Mouse (Mus musculus) forebrain, embryonic 13.5 days (tissue): Measurements from ENCODE around the gene Ints7. TPM values are rescaled to one million over a fixed set of nuclear protein-coding genes. Genes with fewer than 3 reads are reported as not detected.

ENCODE experiments used
- ATAC-seq: fragments of 200-750 bp; cut with Nextera tagmentation; 2 replicates; pipeline ENCODE4 v1.8.0; 2017
- H3K27ac ChIP-seq: fragments of 300-500 bp; sonication (generic); 2 replicates; pipeline ENCODE4 v1.5.1; 2015; ENCODE audit warnings: inconsistent platforms, mild to moderate bottlenecking, moderate library complexity
- H3K27me3 ChIP-seq: fragments of 300-500 bp; sonication (generic); 2 replicates; pipeline ENCODE4 v1.6.1; 2015; ENCODE audit warnings: mild to moderate bottlenecking, inconsistent platforms
- H3K36me3 ChIP-seq: fragments of 300-500 bp; sonication (generic); 2 replicates; pipeline ENCODE4 v1.6.1; 2015; ENCODE audit warnings: mild to moderate bottlenecking, inconsistent platforms; ENCODE audit not compliant: poor library complexity, severe bottlenecking
- H3K4me1 ChIP-seq: fragments of 300-500 bp; sonication (generic); 2 replicates; pipeline ENCODE4 v1.6.1; 2015; ENCODE audit warnings: inconsistent platforms
- H3K4me2 ChIP-seq: fragments of 300-500 bp; sonication (generic); 2 replicates; pipeline ENCODE4 v1.6.1; 2015; ENCODE audit warnings: inconsistent platforms, mild to moderate bottlenecking, moderate library complexity
- H3K4me3 ChIP-seq: fragments of 300-500 bp; sonication (generic); 2 replicates; pipeline ENCODE4 v1.5.1; 2015; ENCODE audit warnings: mild to moderate bottlenecking, inconsistent platforms
- H3K9ac ChIP-seq: fragments of 300-500 bp; sonication (generic); 2 replicates; pipeline ENCODE4 v1.6.1; 2015; ENCODE audit warnings: mild to moderate bottlenecking, inconsistent platforms
- H3K9me3 ChIP-seq: fragments of 300-500 bp; sonication (generic); replicated peaks from 2 replicates; pipeline ENCODE4 v1.6.1; 2016; ENCODE audit warnings: inconsistent platforms
- WGBS: fragments of 180-500 bp; shearing (Covaris S2); methylation state at CpG from one replicate; pipeline ENCODE4 v1.1.7; 2015; 5-methylcytosine and 5-hydroxymethylcytosine counted together
- polyA plus RNA-seq: library from polyadenylated mRNA; unstranded; fragments of >200 nt; fragmentation: Nextera tagmentation; extraction: Ambion mirVana; gene quantifications from 2 replicates; pipeline ENCODE4 v1.2.1, GENCODE M21; 2015

The Ints7 gene
- polyA plus RNA-seq, 1 experiment from 2014 or later, result 57.9 TPM

DNA sequence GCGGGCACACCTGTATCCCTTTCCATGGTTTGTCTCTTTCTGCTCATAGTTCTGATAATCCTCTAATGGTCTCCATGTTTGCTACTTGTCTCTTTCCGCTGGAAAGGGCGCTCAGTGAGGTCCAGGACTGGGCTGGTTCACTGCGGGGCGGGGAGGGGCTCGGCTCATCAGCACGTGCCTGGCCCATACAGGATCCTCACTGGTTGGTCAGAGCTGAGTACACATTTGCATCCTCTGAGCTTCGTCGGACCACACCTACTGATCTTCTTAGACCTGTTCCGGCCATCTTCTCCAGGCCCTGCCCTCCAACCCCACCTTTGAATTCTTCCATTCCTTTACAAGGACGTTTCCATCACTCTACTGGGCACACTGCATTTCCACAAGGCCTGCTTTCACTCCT is 90.9 kb downstream of the Ints7 start:
- ATAC-seq, result no peak
- H3K4me2 ChIP-seq, result no peak overlapping the region

DNA sequence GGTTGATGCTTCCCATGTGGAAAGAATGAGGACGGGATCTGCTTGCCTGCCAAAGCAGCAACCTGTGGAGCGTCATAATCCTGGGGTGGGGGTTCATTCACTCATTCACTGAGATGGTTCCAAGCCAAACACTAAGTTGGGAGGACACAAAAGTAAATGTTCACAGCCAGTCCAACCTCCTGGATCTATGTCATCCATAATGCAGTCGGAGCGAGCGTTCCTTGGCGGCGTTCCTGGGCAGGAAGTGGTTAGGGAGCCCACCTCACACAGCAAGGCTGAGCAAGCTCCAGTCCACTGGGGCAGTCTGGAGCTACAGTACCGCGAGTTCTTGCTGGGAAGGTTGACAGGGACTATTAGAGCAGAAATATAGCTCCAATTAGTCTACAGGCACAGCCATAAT is 92.6 kb downstream of the Ints7 start:
- 90% methylated on average over 9 of the region's 9 CpGs for WGBS
- Histone ChIP-seq H3K4me2 (no peak overlapping the region), H3K36me3 (no peaks in the 10 kb centered on the region), H3K4me1 (no peaks in the 10 kb centered on the region), H3K27me3 (no peaks in the 10 kb centered on the region), H3K4me3 (no peak overlapping the region), H3K9ac (no peak overlapping the region), H3K9me3 (no peaks in the 10 kb centered on the region), H3K27ac (no peak overlapping the region)
- no peak for ATAC-seq

More for the DNA sequence above, 90.9 kb downstream of the Ints7 start:
- H3K9ac ChIP-seq, result no peak overlapping the region
- no peaks in the 10 kb centered on the region for H3K4me1 ChIP-seq
- H3K9me3 ChIP-seq, result no peaks in the 10 kb centered on the region
- H3K27me3 ChIP-seq, result no peaks in the 10 kb centered on the region
- no peak overlapping the region for H3K4me3 ChIP-seq
- H3K27ac ChIP-seq, result no peak overlapping the region
- 84% methylated on average over 11 of the region's 11 CpGs for WGBS
- no peaks in the 10 kb centered on the region for H3K36me3 ChIP-seq

Other genes starting within 250 kb of the Ints7 start
- gene Tmem206, start 249.7 kb upstream of the Ints7 start, polyA plus RNA-seq, result 41.3 and 43.9 TPM in 2 replicates
- gene Ppp2r5a, start 172.4 kb upstream of the Ints7 start, polyA plus RNA-seq, result 6.5 and 7.4 TPM in 2 replicates
- gene Dtl, start 92 bp upstream of the Ints7 start, polyA plus RNA-seq, result 44.4 and 51.0 TPM in 2 replicates
- gene Lpgat1, start 142.2 kb downstream of the Ints7 start, polyA plus RNA-seq, result 26.2 and 27.0 TPM in 2 replicates
- 37.2 and 42.5 TPM in 2 replicates for gene Nek2, start 245.8 kb downstream of the Ints7 start, polyA plus RNA-seq